ENCODE assay signal across 20 mouse cellular contexts in genomic region chr3:69429319-69429718, GRCm38 (mm10).
DNase-seq lines count a peak whose midpoint lies in the region; ATAC-seq and TF ChIP-seq lines count a peak whose summit lies in the region.
"Had no signal": no experiment of that assay in that cellular context is flagged by ENCODE, and none has a peak within 500 bp of the region (broad histone marks: within the 10 kb centered on the region; RNA-seq: fewer than 3 reads in every experiment).

No protein-coding gene starts in this region.

- DNase-seq in gastrocnemius, adult 2 months = no peak
- DNase-seq in gastrocnemius, adult 8-10 months (ENCODE audit: low spot score in 2 of 2) = no peak
- peak; percentile 33 to 55 for DNase-seq in spleen, postnatal 4 days (ENCODE audit: low spot score in 2 of 2)
- DNase-seq in spleen, postnatal 36 days (ENCODE audit: low spot score in 2 of 2) = no peak
- no peak for DNase-seq in thymus, postnatal 10 days (ENCODE audit: low spot score in 2 of 2)
- no peak for DNase-seq in ovary, postnatal 14 days (ENCODE audit: low spot score)
- DNase-seq: adrenal gland, postnatal 25 days; cerebellum, postnatal 36 days; kidney, adult 2 months; layer of hippocampus, postnatal 36 days; left cerebral cortex, postnatal 4 days; lung, adult 2 months; right cerebral cortex, postnatal 4 days; thymus, adult 18-20 months had no signal

- no peaks in the 10 kb centered on the region for H3K9me3 ChIP-seq in liver, embryonic 12.5 days (replicated peaks)
- H3K9me3 ChIP-seq: embryonic facial prominence, embryonic 12.5 days; forebrain, embryonic 10.5 days had no signal

- no peak overlapping the region for H3K9ac ChIP-seq in liver, embryonic 12.5 days
- H3K9ac ChIP-seq: embryonic facial prominence, embryonic 12.5 days had no signal

- H3K4me1 ChIP-seq in liver, embryonic 12.5 days = peaks cover 15% of the 10 kb centered on the region
- H3K4me1 ChIP-seq: embryonic facial prominence, embryonic 12.5 days had no signal

- intact Hi-C loops in gastrocnemius, adult 2 months (cut with DNase I) = no loop called here

- no peaks in the 10 kb centered on the region for H3K27me3 ChIP-seq in liver, embryonic 12.5 days (replicated peaks)
- H3K27me3 ChIP-seq: embryonic facial prominence, embryonic 12.5 days had no signal

- H3K36me3 ChIP-seq in liver, embryonic 12.5 days = no peaks in the 10 kb centered on the region
- H3K36me3 ChIP-seq: embryonic facial prominence, embryonic 12.5 days; forebrain, embryonic 10.5 days had no signal

- no peak overlapping the region for H3K4me2 ChIP-seq in liver, embryonic 12.5 days
- H3K4me2 ChIP-seq: embryonic facial prominence, embryonic 12.5 days had no signal

- 80% methylated on average over 5 of the region's 5 CpGs for WGBS in liver, embryonic 12.5 days (ENCODE audit: insufficient replicate concordance)

- no peak for TF ChIP-seq CTCF in gastrocnemius, adult 2 months (IDR thresholded peaks at IDR 0.05)

- H3K4me3 ChIP-seq in gastrocnemius, adult 2 months = no peak overlapping the region
- no peak overlapping the region for H3K4me3 ChIP-seq in liver, embryonic 12.5 days
- H3K4me3 ChIP-seq: embryonic facial prominence, embryonic 12.5 days; forebrain, embryonic 10.5 days had no signal

- ATAC-seq in liver, embryonic 12.5 days = peak; percentile 69; the same call in 1 of the 2 replicates
- ATAC-seq in neutrophil, adult 5-6 weeks (ENCODE audit: extremely low read depth, insufficient number of reproducible peaks, low FRiP score, poor library complexity, severe bottlenecking) = peak; percentile 61
- ATAC-seq: hindbrain, postnatal 0 days had no signal

- peak overlapping the region; percentile 12; the same call in 1 of the 2 replicates for H3K27ac ChIP-seq in gastrocnemius, adult 2 months
- no peak overlapping the region for H3K27ac ChIP-seq in liver, embryonic 12.5 days
- H3K27ac ChIP-seq: embryonic facial prominence, embryonic 12.5 days; forebrain, embryonic 10.5 days; hindbrain, postnatal 0 days; macrophage had no signal

Comparison
In these comparisons a context has a peak if more than half of its experiments do, and no peak if none do; other contexts are left out.
1. DNase-seq: peak in spleen, postnatal 4 days (2 of 2); none in gastrocnemius, adult 2 months (single experiment), gastrocnemius, adult 8-10 months (0 of 2), spleen, postnatal 36 days (0 of 2), thymus, postnatal 10 days (0 of 2) and ovary, postnatal 14 days (single experiment).